Mouse (Mus musculus) liver, embryonic 14.5 days (tissue): ENCODE results near the gene Gm27029. TPM values are rescaled to one million over a fixed set of nuclear protein-coding genes. Genes with fewer than 3 reads are reported as not detected.
A peak's percentile ranks its signal among the peaks of the same experiment; 100 is the strongest.
"Not testable (repeated sequence)": the region's sequence is repeated elsewhere in the genome, so short reads cannot be mapped to it uniquely, and the experiment has no call there.

ENCODE experiments used
- ATAC-seq: fragments of 200-750 bp; cut with Nextera tagmentation; 2 replicates; pipeline ENCODE4 v1.8.0; 2017; ENCODE audit warnings: moderate number of reproducible peaks, mild to moderate bottlenecking, moderate library complexity; ENCODE audit not compliant: insufficient read depth
- DNase-seq, 3 experiments: peaks; one replicate each; pipeline ENCODE4 v3.0.0-alpha.2; 2012 to 2013; ENCODE audit warnings: low read depth in 3 of 3, low spot score in 3 of 3
- H3K27ac ChIP-seq: fragments of 300-500 bp; sonication (generic); 2 replicates; pipeline ENCODE4 v1.5.1; 2014; ENCODE audit warnings: moderate library complexity, mild to moderate bottlenecking, control low read depth, inconsistent platforms
- H3K27me3 ChIP-seq: fragments of 300-500 bp; sonication (generic); 2 replicates; pipeline ENCODE4 v1.6.1; 2014; ENCODE audit warnings: mild to moderate bottlenecking, low read length, moderate library complexity; ENCODE audit not compliant: control insufficient read depth, insufficient read depth
- H3K36me3 ChIP-seq: fragments of 300-500 bp; sonication (generic); replicated peaks from 2 replicates; pipeline ENCODE4 v1.6.1; 2014; ENCODE audit warnings: low read depth; ENCODE audit not compliant: control insufficient read depth, insufficient read depth
- H3K4me1 ChIP-seq, 2 experiments: fragments of 200-500 bp in 1 of 2; fragments of 300-500 bp in 1 of 2; sonication (generic) in 1 of 2; replicated peaks; 2 replicates each; pipeline ENCODE4 v1.6.1; 2012 to 2014; ENCODE audit warnings: antibody characterized with exemption in 1 of 2, inconsistent platforms in 1 of 2, low read length in 1 of 2; ENCODE audit not compliant: control insufficient read depth in 2 of 2, insufficient read depth in 2 of 2
- H3K4me2 ChIP-seq: fragments of 300-500 bp; sonication (generic); 2 replicates; pipeline ENCODE4 v1.6.1; 2014; ENCODE audit warnings: low read depth, mild to moderate bottlenecking, control low read depth, moderate library complexity
- H3K4me3 ChIP-seq, 2 experiments: fragments of 200-500 bp in 1 of 2; fragments of 300-500 bp in 1 of 2; sonication (generic) in 1 of 2; 2 replicates each; pipeline ENCODE4 v1.5.1; 2012 to 2014; ENCODE audit warnings: low read depth in 2 of 2, low read length in 2 of 2, mild to moderate bottlenecking in 2 of 2, control low read depth in 1 of 2, inconsistent platforms in 1 of 2, moderate library complexity in 1 of 2; ENCODE audit not compliant: insufficient read depth in 1 of 2
- H3K9ac ChIP-seq: fragments of 300-500 bp; sonication (generic); replicated peaks from 2 replicates; pipeline ENCODE4 v1.6.1; 2014; ENCODE audit warnings: mild to moderate bottlenecking, control low read depth, moderate library complexity
- H3K9me3 ChIP-seq: fragments of 300-500 bp; sonication (generic); 2 replicates; pipeline ENCODE4 v1.6.1; 2016; ENCODE audit warnings: low read length, mixed read lengths; ENCODE audit not compliant: control insufficient read depth
- CTCF ChIP-seq: IDR thresholded peaks from 2 replicates; pipeline ENCODE4 v1.5.1; 2016; ENCODE audit warnings: antibody characterized with exemption, low read depth, control low read depth
- EP300 ChIP-seq: IDR thresholded peaks from 2 replicates; pipeline ENCODE4 v1.6.1; 2016; ENCODE audit warnings: antibody characterized with exemption, low read depth
- WGBS: fragments of 180-500 bp; shearing (Covaris S2); extraction: QIAGEN DNeasy Blood & Tissue Kit; methylation state at CpG from one replicate; pipeline ENCODE4 v1.1.7; 2014; ENCODE audit not compliant: insufficient replicate concordance; 5-methylcytosine and 5-hydroxymethylcytosine counted together
- polyA plus RNA-seq, 2 experiments: library from polyadenylated mRNA; depleted of rRNA in 1 of 2; stranded (reverse) in 1 of 2; unstranded in 1 of 2; fragments of >200 nt; fragmentation: Nextera tagmentation in 1 of 2; extraction: Ambion mirVana in 1 of 2; gene quantifications; 2 replicates each; pipeline versions ENCODE4 v1.2.1 to v1.2.3; 2012 to 2014

Gm27029 gene
- polyA plus RNA-seq, 2 experiments: 0.84 to 2.6 TPM

GRCm38 (mm10) chr11:101448899-101449298 is 24.3 kb upstream of the Gm27029 start:
- WGBS: 31% methylated on average over 4 of the region's 4 CpGs
- no peak for DNase-seq
- H3K4me3 ChIP-seq: peak overlapping the region; percentile 90 to 96
- peak overlapping the region; percentile 95 for H3K27ac ChIP-seq
- peaks cover 18% of the 10 kb centered on the region for H3K36me3 ChIP-seq
- no peaks in the 10 kb centered on the region for H3K27me3 ChIP-seq
- ATAC-seq: peak; percentile 25; the same call in 1 of the 2 replicates
- no peaks in the 10 kb centered on the region for H3K9me3 ChIP-seq
- H3K4me2 ChIP-seq: peak overlapping the region; percentile 78
- TF ChIP-seq EP300: no peak
- TF ChIP-seq CTCF: peak; percentile 4; the same call in 1 of the 2 replicates
- H3K4me1 ChIP-seq: peaks cover 13 to 32% of the 10 kb centered on the region in 2 experiments
- peak overlapping the region; percentile 90 for H3K9ac ChIP-seq

GRCm38 (mm10) chr11:101448274-101448746 is 23.7 kb upstream of the Gm27029 start, which contains the start of gene Ifi35:
Gene Ifi35 (plus strand): TSS chr11:101448407.
- 2% methylated on average over 10 of the region's 10 CpGs for WGBS
- H3K27ac ChIP-seq: peak within 1 kb of the TSS; percentile 95
- H3K4me1 ChIP-seq: peaks cover 13 to 37% of the 10 kb centered on the region in 2 experiments
- H3K9ac ChIP-seq: peak within 1 kb of the TSS; percentile 90
- H3K4me3 ChIP-seq: peak within 1 kb of the TSS; percentile 90 to 96
- H3K27me3 ChIP-seq: no peaks in the 10 kb centered on the region
- peaks cover 23% of the 10 kb centered on the region for H3K36me3 ChIP-seq
- no peaks in the 10 kb centered on the region for H3K9me3 ChIP-seq
- TF ChIP-seq CTCF (no peak), EP300 (no peak)
- H3K4me2 ChIP-seq: peak within 1 kb of the TSS; percentile 78
- DNase-seq (peak; percentile 85 to 91 (median 86)), ATAC-seq (peak; percentile 83)

- no peaks in the 10 kb centered on the region for H3K27me3 ChIP-seq
- H3K4me1 ChIP-seq: peaks cover 13 to 41% of the 10 kb centered on the region in 2 experiments
- H3K27ac ChIP-seq: peak overlapping the region; percentile 95
- peak overlapping the region; percentile 78 for H3K4me2 ChIP-seq
- H3K36me3 ChIP-seq: peaks cover 23% of the 10 kb centered on the region
- no peaks in the 10 kb centered on the region for H3K9me3 ChIP-seq
- peak overlapping the region; percentile 90 to 96; a peak in 2 of 4 replicates for H3K4me3 ChIP-seq
- DNase-seq: no peak
- no peak for TF ChIP-seq CTCF
- TF ChIP-seq EP300: no peak
- WGBS: 77% methylated on average over 5 of the region's 5 CpGs
- ATAC-seq: no peak
- H3K9ac ChIP-seq: no peak overlapping the region
Measured at GRCm38 (mm10) chr11:101447786-101448185, 23.2 kb upstream of the Gm27029 start.

GRCm38 (mm10) chr11:101446860-101447259 is 22.3 kb upstream of the Gm27029 start:
- H3K27ac ChIP-seq, H3K9me3 ChIP-seq, H3K4me2 ChIP-seq, ATAC-seq, H3K4me3 ChIP-seq, H3K9ac ChIP-seq, H3K27me3 ChIP-seq, DNase-seq: not testable (repeated sequence)
- Histone ChIP-seq H3K4me1 (peaks cover 13 to 35% of the 10 kb centered on the region in 2 experiments), H3K36me3 (peaks cover 23% of the 10 kb centered on the region)
- WGBS: 74% methylated on average over 8 of the region's 8 CpGs

- no peak overlapping the region for H3K9ac ChIP-seq
- WGBS: 74% methylated on average over 1 of the region's 1 CpGs
- no peak overlapping the region for H3K4me3 ChIP-seq
- TF ChIP-seq EP300 (no peak), CTCF (no peak)
- peak overlapping the region; percentile 25; the same call in 1 of the 2 replicates for H3K27ac ChIP-seq
- H3K4me2 ChIP-seq: no peak overlapping the region
- no peak for DNase-seq
- peaks cover 23% of the 10 kb centered on the region for H3K36me3 ChIP-seq
- H3K9me3 ChIP-seq: no peaks in the 10 kb centered on the region
- ATAC-seq: no peak
- no peaks in the 10 kb centered on the region for H3K27me3 ChIP-seq
- peaks cover 13 to 30% of the 10 kb centered on the region in 2 experiments for H3K4me1 ChIP-seq
Measured at GRCm38 (mm10) chr11:101446319-101446718, 21.7 kb upstream of the Gm27029 start.
